Mouse (Mus musculus): ENCODE results near the gene Bsg. TPM values are rescaled to one million over a fixed set of nuclear protein-coding genes. Genes with fewer than 3 reads are reported as not detected.
A peak's percentile ranks its signal among the peaks of the same experiment; 100 is the strongest.

Bsg gene
- total RNA-seq, 4 experiments from 2014 or later: 515 to 593 (median 535) TPM

- DNase-seq (ENCODE audit: low spot score in 2 of 2): no peak
These were observed 750 bp upstream of the Bsg start for GRCm38 (mm10) chr10:79703541-79703940.

GRCm38 (mm10) chr10:79704970-79705360 lies 674 bp downstream of the Bsg start:
- no peak for DNase-seq (ENCODE audit: low spot score in 2 of 2)

GRCm38 (mm10) chr10:79705951-79706350 lies 1.7 kb downstream of the Bsg start:
- no peak for DNase-seq (ENCODE audit: low spot score in 2 of 2)

- DNase-seq (ENCODE audit: low spot score in 2 of 2): no peak
These were observed 2.3 kb downstream of the Bsg start for GRCm38 (mm10) chr10:79706406-79707094.

GRCm38 (mm10) chr10:79707162-79707561 lies 2.9 kb downstream of the Bsg start:
- DNase-seq (ENCODE audit: low spot score in 2 of 2): no peak

GRCm38 (mm10) chr10:79707759-79708158 lies 3.5 kb downstream of the Bsg start:
- DNase-seq (ENCODE audit: low spot score in 2 of 2): no peak

GRCm38 (mm10) chr10:79708668-79709067 lies 4.4 kb downstream of the Bsg start:
- no peak for DNase-seq (ENCODE audit: low spot score in 2 of 2)

- DNase-seq (ENCODE audit: low spot score in 2 of 2): no peak
These were observed 5.0 kb downstream of the Bsg start for GRCm38 (mm10) chr10:79709307-79709706.

- no peak for DNase-seq (ENCODE audit: low spot score in 2 of 2)
These were observed 7.7 kb downstream of the Bsg start for GRCm38 (mm10) chr10:79712029-79712428.

- peak; percentile 67 to 78 for DNase-seq (ENCODE audit: low spot score in 2 of 2)
These were observed 8.3 kb downstream of the Bsg start for GRCm38 (mm10) chr10:79712499-79713126.

GRCm38 (mm10) chr10:79713163-79713562 lies 8.9 kb downstream of the Bsg start:
- no peak for DNase-seq (ENCODE audit: low spot score in 2 of 2)

GRCm38 (mm10) chr10:79714996-79715395 lies 10.7 kb downstream of the Bsg start:
- no peak for DNase-seq (ENCODE audit: low spot score in 2 of 2)

- DNase-seq (ENCODE audit: low spot score in 2 of 2): no peak
These were observed 12.1 kb downstream of the Bsg start, which contains the start of gene Hcn2 for GRCm38 (mm10) chr10:79716254-79716987. Gene Hcn2, plus strand, starts transcription at chr10:79716634.

GRCm38 (mm10) chr10:79716988-79717355 lies 12.7 kb downstream of the Bsg start:
- DNase-seq (ENCODE audit: low spot score in 2 of 2): no peak

GRCm38 (mm10) chr10:79717640-79718357 lies 13.5 kb downstream of the Bsg start:
- DNase-seq (ENCODE audit: low spot score in 2 of 2): no peak

- DNase-seq (ENCODE audit: low spot score in 2 of 2): no peak
These were observed 16.8 kb downstream of the Bsg start for GRCm38 (mm10) chr10:79721089-79721488.

GRCm38 (mm10) chr10:79723047-79723446 lies 18.8 kb downstream of the Bsg start:
- DNase-seq (ENCODE audit: low spot score in 2 of 2): no peak

- DNase-seq (ENCODE audit: low spot score in 2 of 2): no peak
These were observed 19.4 kb downstream of the Bsg start for GRCm38 (mm10) chr10:79723692-79724091.

GRCm38 (mm10) chr10:79726090-79726489 lies 21.8 kb downstream of the Bsg start:
- no peak for DNase-seq (ENCODE audit: low spot score in 2 of 2)

- peak in 1 of 2 experiments; percentile 66 for DNase-seq (ENCODE audit: low spot score in 2 of 2)
These were observed 24.3 kb downstream of the Bsg start for GRCm38 (mm10) chr10:79728323-79729249.

Data from layer of hippocampus, adult 8-10 months (tissue).